Mouse (Mus musculus): ENCODE data around the gene Tnni1. TPM values are rescaled to one million over a fixed set of nuclear protein-coding genes. Genes with fewer than 3 reads are reported as not detected.

The Tnni1 gene
- total and polyA plus RNA-seq, 2 experiments from 2014 or later = 0.57 TPM; not detected in 1

DNA sequence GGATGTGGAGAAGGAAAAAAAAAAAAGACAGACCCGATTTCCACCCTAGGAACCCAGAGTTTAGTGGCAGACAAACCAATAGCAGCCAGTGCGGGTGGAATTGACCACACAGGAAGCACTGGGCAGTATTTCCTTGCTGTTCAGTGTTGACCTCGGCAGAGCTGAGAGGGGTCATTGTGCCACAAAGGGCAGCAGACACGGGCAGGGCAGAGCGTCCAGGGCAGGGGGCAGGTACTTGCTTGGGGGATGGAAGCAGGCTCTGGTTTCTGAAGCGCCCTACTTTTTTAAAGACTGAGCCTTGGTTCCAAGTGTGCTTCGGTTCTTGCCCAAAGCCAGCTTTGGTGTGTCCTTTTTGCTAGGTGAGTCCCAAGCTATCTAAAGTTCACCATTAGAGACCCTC, 9.0 kb upstream of the Tnni1 start:
- no peak overlapping the region for H3K9ac ChIP-seq (replicated peaks; ENCODE audit: low read length, poor library complexity, severe bottlenecking)
- no peaks in the 10 kb centered on the region for H3K27me3 ChIP-seq (ENCODE audit: insufficient read depth, low read length)
- no peak overlapping the region for H3K27ac ChIP-seq (ENCODE audit: low read depth, low read length)
- no peaks in the 10 kb centered on the region for H3K9me3 ChIP-seq (ENCODE audit: low read length)
- H3K4me1 ChIP-seq (ENCODE audit: insufficient read depth, low read length) = peaks cover 12% of the 10 kb centered on the region; the same call in 1 of the 2 replicates
- DNase-seq (ENCODE audit: low spot score) (no peak), ATAC-seq (ENCODE audit: low FRiP score) (no peak)
- H3K36me3 ChIP-seq (ENCODE audit: insufficient read depth, low read length) = no peaks in the 10 kb centered on the region
- H3K4me2 ChIP-seq (ENCODE audit: low read depth, low read length, poor library complexity, severe bottlenecking) = no peak overlapping the region
- 87% methylated on average over 7 of the region's 7 CpGs for WGBS
- H3K4me3 ChIP-seq (ENCODE audit: low read depth, low read length) = no peak overlapping the region
- TF ChIP-seq CTCF (IDR thresholded peaks at IDR 0.05) = no peak

DNA sequence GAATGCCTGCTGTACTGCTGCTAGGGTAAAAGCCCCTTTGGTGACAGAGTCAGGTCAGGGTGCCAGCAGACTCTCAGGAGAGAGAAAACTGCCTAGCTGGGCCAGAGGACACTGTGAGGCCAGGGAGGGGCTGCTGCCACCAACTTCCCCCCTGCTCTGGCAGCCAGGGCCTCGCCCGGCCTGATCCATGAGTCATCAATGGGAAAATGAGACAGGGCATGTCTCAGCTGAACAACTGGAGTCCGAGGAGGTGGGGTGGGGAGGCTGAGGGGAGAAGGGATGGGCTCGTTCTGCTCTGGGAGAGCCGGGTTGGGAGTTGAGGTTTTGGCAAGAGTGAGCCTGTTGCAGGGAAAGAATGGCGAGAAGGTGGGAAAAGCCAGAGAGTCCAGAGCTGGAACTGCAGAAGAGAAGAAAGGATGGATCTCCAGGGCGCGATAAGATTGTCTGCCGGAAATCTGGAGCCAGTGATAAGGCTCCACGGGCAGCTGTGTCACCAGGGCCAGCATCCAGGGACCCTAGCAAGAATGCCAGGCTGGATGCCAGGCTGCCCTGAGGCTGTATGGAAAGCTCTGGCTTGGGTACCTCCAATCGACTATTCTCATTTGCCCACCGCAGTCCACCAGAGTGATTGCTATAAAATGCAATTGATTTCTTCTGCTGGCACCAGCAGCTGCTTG, 8.2 kb upstream of the Tnni1 start:
- H3K4me3 ChIP-seq (ENCODE audit: low read depth, low read length) = no peak overlapping the region
- H3K9ac ChIP-seq (replicated peaks; ENCODE audit: low read length, poor library complexity, severe bottlenecking) = no peak overlapping the region
- no peaks in the 10 kb centered on the region for H3K36me3 ChIP-seq (ENCODE audit: insufficient read depth, low read length)
- H3K4me2 ChIP-seq (ENCODE audit: low read depth, low read length, poor library complexity, severe bottlenecking) = no peak overlapping the region
- no peak for TF ChIP-seq CTCF (IDR thresholded peaks at IDR 0.05)
- H3K27me3 ChIP-seq (ENCODE audit: insufficient read depth, low read length) = no peaks in the 10 kb centered on the region
- WGBS = 54% methylated on average over 12 of the region's 12 CpGs
- no peak overlapping the region for H3K27ac ChIP-seq (ENCODE audit: low read depth, low read length)
- DNase-seq (ENCODE audit: low spot score) (no peak), ATAC-seq (ENCODE audit: low FRiP score) (no peak)
- peaks cover 8% of the 10 kb centered on the region; the same call in 1 of the 2 replicates for H3K4me1 ChIP-seq (ENCODE audit: insufficient read depth, low read length)
- no peaks in the 10 kb centered on the region for H3K9me3 ChIP-seq (ENCODE audit: low read length)

GRCm38 (mm10) chr1:135771573-135771970, 7.7 kb upstream of the Tnni1 start:
- no peak overlapping the region for H3K4me3 ChIP-seq (ENCODE audit: low read depth, low read length)
- WGBS = 52% methylated on average over 8 of the region's 8 CpGs
- no peak overlapping the region for H3K27ac ChIP-seq (ENCODE audit: low read depth, low read length)
- no peak for TF ChIP-seq CTCF (IDR thresholded peaks at IDR 0.05)
- DNase-seq (ENCODE audit: low spot score) (no peak), ATAC-seq (ENCODE audit: low FRiP score) (no peak)
- H3K9ac ChIP-seq (replicated peaks; ENCODE audit: low read length, poor library complexity, severe bottlenecking) = no peak overlapping the region
- no peaks in the 10 kb centered on the region for H3K27me3 ChIP-seq (ENCODE audit: insufficient read depth, low read length)
- peaks cover 8% of the 10 kb centered on the region; the same call in 1 of the 2 replicates for H3K4me1 ChIP-seq (ENCODE audit: insufficient read depth, low read length)
- H3K9me3 ChIP-seq (ENCODE audit: low read length) = no peaks in the 10 kb centered on the region
- no peaks in the 10 kb centered on the region for H3K36me3 ChIP-seq (ENCODE audit: insufficient read depth, low read length)
- H3K4me2 ChIP-seq (ENCODE audit: low read depth, low read length, poor library complexity, severe bottlenecking) = no peak overlapping the region

GRCm38 (mm10) chr1:135776596-135776995, 2.6 kb upstream of the Tnni1 start:
- Histone ChIP-seq H3K4me1 (ENCODE audit: insufficient read depth, low read length) (0 out of 2 replicates have a peak, but pooled peaks cover 6% of the 10 kb centered on the region), H3K9me3 (ENCODE audit: low read length) (no peaks in the 10 kb centered on the region), H3K27me3 (ENCODE audit: insufficient read depth, low read length) (no peaks in the 10 kb centered on the region), H3K36me3 (ENCODE audit: insufficient read depth, low read length) (no peaks in the 10 kb centered on the region), H3K4me3 (ENCODE audit: low read depth, low read length) (no peak overlapping the region), H3K9ac (replicated peaks; ENCODE audit: low read length, poor library complexity, severe bottlenecking) (no peak overlapping the region), H3K27ac (ENCODE audit: low read depth, low read length) (no peak overlapping the region), H3K4me2 (ENCODE audit: low read depth, low read length, poor library complexity, severe bottlenecking) (no peak overlapping the region)
- TF ChIP-seq CTCF (IDR thresholded peaks at IDR 0.05) = no peak
- no peak for DNase-seq (ENCODE audit: low spot score)
- no peak for ATAC-seq (ENCODE audit: low FRiP score)

GRCm38 (mm10) chr1:135777046-135777445, 2.2 kb upstream of the Tnni1 start:
- 0 out of 2 replicates have a peak, but pooled peaks cover 6% of the 10 kb centered on the region for H3K4me1 ChIP-seq (ENCODE audit: insufficient read depth, low read length)

GRCm38 (mm10) chr1:135780649-135781048, 1.4 kb downstream of the Tnni1 start:
- no peak for TF ChIP-seq CTCF (IDR thresholded peaks at IDR 0.05)
- H3K9ac ChIP-seq (replicated peaks; ENCODE audit: low read length, poor library complexity, severe bottlenecking) = no peak overlapping the region
- H3K9me3 ChIP-seq (ENCODE audit: low read length) = no peaks in the 10 kb centered on the region
- WGBS = 60% methylated on average over 4 of the region's 4 CpGs
- H3K27me3 ChIP-seq (ENCODE audit: insufficient read depth, low read length) = no peaks in the 10 kb centered on the region
- H3K4me1 ChIP-seq (ENCODE audit: insufficient read depth, low read length) = 0 out of 2 replicates have a peak, but pooled peaks cover 6% of the 10 kb centered on the region
- no peak for DNase-seq (ENCODE audit: low spot score)
- H3K27ac ChIP-seq (ENCODE audit: low read depth, low read length) = no peak overlapping the region
- H3K36me3 ChIP-seq (ENCODE audit: insufficient read depth, low read length) = no peaks in the 10 kb centered on the region
- no peak overlapping the region for H3K4me2 ChIP-seq (ENCODE audit: low read depth, low read length, poor library complexity, severe bottlenecking)
- no peak for ATAC-seq (ENCODE audit: low FRiP score)
- no peak overlapping the region for H3K4me3 ChIP-seq (ENCODE audit: low read depth, low read length)

More at GRCm38 (mm10) chr1:135777046-135777445, 2.2 kb upstream of the Tnni1 start:
- H3K27ac ChIP-seq (ENCODE audit: low read depth, low read length) = no peak overlapping the region
- 97% methylated on average over 1 of the region's 1 CpGs for WGBS
- H3K9ac ChIP-seq (replicated peaks; ENCODE audit: low read length, poor library complexity, severe bottlenecking) = no peak overlapping the region
- no peak overlapping the region for H3K4me2 ChIP-seq (ENCODE audit: low read depth, low read length, poor library complexity, severe bottlenecking)
- no peaks in the 10 kb centered on the region for H3K27me3 ChIP-seq (ENCODE audit: insufficient read depth, low read length)
- H3K36me3 ChIP-seq (ENCODE audit: insufficient read depth, low read length) = no peaks in the 10 kb centered on the region
- ATAC-seq (ENCODE audit: low FRiP score) (no peak), DNase-seq (ENCODE audit: low spot score) (no peak)
- no peaks in the 10 kb centered on the region for H3K9me3 ChIP-seq (ENCODE audit: low read length)
- no peak for TF ChIP-seq CTCF (IDR thresholded peaks at IDR 0.05)
- no peak overlapping the region for H3K4me3 ChIP-seq (ENCODE audit: low read depth, low read length)

All from midbrain, postnatal 0 days (tissue).